Mouse (Mus musculus): ENCODE measurements around the gene Pon2.

Pon2 gene

GRCm38 (mm10) chr6:5292841-5293240 lies 5.4 kb downstream of the Pon2 start:
- peak; percentile 39 for DNase-seq (ENCODE audit: low spot score)

- DNase-seq (ENCODE audit: low spot score): peak; percentile 70
Measured at GRCm38 (mm10) chr6:5291450-5291849, 6.8 kb downstream of the Pon2 start.

DNA sequence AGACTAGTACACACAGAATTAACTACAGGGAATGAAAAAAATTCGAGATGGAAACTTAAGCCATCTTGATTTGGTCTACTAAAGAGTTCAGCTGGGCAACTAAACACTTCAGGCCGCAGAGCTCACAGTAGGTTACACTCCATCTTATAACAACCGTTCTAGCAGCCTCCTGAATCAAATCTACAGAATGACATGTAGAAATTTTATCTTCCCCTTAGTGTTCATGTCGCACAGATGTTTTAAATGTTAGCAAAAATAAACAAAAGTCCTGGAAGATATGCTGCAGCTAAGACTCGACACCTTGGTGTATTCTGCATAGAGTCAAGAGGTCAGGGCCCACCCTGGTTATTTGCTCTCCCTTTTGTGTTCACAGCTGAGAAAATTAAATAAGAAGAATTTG lies 10.3 kb downstream of the Pon2 start:
- DNase-seq (ENCODE audit: low spot score): no peak

GRCm38 (mm10) chr6:5287392-5287791 lies 10.9 kb downstream of the Pon2 start:
- DNase-seq (ENCODE audit: low spot score): no peak

DNA sequence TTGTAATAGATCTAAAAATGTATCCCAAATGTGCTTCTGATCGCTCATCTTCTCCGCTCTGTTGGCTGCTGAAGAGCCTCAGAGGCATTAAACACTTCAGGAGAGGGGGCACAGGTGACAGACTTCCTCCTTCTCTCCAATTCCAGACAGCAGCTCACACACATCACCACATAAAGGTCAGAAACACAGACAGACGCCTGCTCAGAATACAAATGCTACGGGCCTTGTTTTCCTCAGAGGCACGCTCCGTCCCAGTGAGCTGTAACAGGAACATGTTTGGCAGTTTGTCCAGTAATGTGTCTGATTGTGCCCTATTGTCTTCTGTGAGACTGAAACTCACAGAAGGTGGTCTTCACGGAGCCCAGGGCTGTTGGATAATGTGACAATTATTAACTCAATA lies 15.8 kb downstream of the Pon2 start:
- no peak for DNase-seq (ENCODE audit: low spot score)

- no peak for DNase-seq (ENCODE audit: low spot score)
Measured at GRCm38 (mm10) chr6:5280576-5281305, 17.5 kb downstream of the Pon2 start.

DNA sequence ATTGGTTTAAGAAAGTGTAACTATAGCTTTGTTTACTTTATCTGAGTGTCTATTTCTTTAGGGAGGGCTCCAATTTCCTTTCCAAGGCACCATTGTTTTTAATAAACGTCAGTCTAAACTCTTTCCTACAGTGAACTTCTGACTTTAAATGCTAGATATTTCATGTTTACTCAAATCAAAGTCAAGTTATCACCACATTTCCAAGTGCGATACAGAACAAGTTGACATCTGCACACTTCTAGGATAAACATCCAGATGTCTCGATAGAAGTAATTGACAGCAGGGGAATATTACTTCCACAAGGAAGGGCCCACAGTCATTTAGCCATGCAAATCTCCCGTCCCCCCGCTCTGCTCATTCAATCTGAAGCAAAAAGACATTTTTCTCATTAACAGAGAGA lies 20.3 kb downstream of the Pon2 start:
- DNase-seq (ENCODE audit: low spot score): no peak

GRCm38 (mm10) chr6:5269641-5270040 lies 28.6 kb downstream of the Pon2 start:
- no peak for DNase-seq (ENCODE audit: low spot score)

- no peak for DNase-seq (ENCODE audit: low spot score)
Measured at GRCm38 (mm10) chr6:5264793-5265192, 33.5 kb downstream of the Pon2 start.

DNA sequence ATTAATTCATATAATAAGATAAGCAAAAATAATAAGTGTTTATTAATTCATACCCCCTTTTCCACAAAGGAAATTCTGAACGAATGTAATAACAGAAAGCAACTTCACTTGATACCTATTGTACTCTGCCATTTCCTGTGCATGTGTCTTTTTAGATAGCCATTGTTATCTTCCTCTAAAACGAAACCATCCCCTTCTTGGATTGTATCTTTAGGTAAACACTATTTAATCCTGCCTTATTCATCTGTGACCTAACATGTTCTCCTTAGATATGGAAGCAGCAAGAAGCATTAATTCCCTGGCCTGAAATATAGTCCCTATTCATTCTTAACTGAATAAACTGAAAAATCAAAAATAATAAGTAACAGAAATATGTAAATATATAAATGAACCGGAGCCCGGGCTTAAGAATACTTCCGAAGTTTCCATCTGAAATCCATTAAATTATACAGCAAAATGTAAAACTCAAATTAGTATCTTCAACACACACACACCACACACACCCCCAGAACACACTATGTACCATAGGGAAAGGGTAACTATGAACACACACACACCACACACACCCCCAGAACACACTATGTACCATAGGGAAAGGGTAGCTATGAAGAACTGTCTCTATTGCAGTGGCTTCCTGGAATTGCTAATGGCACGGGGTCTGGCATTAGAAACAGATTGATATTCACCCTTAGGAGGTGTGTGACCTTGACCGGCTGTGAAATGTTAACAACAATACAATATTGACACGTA lies 34.8 kb downstream of the Pon2 start:
- no peak for DNase-seq (ENCODE audit: low spot score)

GRCm38 (mm10) chr6:5262322-5263249 lies 35.7 kb downstream of the Pon2 start:
- no peak for DNase-seq (ENCODE audit: low spot score)

GRCm38 (mm10) chr6:5255722-5256451 lies 42.4 kb downstream of the Pon2 start, which contains the start of gene Pon3:
Gene Pon3, minus strand, starts transcription at chr6:5256286.
- DNase-seq (ENCODE audit: low spot score): no peak

- DNase-seq (ENCODE audit: low spot score): no peak
Measured at GRCm38 (mm10) chr6:5255291-5255690, 43.0 kb downstream of the Pon2 start.

DNA sequence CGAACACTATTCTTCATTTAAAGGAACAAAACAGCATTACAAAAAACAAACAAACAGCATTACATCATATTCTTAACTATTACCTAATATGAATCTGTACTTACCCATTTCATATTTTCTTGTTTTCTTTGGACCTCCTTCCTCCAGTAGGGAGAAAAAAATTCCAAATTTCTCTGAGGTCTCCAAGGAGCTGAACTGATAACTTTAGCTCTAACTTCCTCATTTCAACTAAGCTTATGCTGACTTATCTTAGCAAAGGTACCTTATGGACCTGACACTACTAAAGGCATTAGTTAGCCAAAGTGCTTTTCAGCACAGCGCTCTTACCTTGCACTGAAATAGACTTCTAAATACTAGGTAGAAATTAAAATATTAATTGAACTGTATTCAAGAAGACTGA lies 43.4 kb downstream of the Pon2 start:
- no peak for DNase-seq (ENCODE audit: low spot score)

DNA sequence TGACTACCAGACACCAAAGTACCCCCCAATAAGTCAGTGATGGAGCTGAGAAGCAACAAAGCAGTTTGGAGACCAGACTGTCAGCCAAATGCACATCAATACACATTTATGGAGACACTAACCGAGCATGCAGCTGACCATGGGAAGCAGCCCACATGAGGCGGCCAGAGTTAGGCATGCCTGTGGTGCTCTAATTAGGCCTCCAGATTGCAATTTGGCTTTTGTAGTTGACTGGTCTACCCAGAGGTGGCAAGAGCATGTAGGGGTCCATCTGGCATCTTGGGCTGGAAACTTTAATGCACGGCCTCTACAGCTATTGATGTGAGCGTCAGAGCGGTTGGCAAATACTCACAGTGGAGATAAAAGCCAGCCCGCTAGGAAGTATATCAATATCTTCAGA lies 52.3 kb downstream of the Pon2 start:
- DNase-seq (ENCODE audit: low spot score): no peak

DNA sequence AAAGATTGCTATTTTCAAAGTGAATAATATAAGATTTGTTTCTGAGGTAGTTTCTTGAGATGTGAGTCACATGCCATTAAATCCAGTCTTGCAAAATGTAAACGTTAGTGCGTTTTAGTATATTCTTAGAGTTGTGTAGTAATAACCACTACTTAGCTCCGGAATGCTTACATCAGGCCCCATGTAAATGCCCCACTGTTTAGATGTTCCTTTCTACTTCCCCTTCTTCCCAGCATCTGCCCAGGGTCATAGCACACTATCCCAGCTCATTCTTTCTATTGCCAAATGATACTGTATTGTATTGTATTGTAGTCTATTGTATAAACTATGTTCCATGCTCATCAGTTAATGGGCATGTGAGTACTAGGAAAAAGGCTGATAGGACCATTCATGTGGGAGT lies 59.5 kb downstream of the Pon2 start:
- DNase-seq (ENCODE audit: low spot score): no peak

- DNase-seq (ENCODE audit: low spot score): no peak
Measured at GRCm38 (mm10) chr6:5237510-5237909, 60.7 kb downstream of the Pon2 start.

DNA sequence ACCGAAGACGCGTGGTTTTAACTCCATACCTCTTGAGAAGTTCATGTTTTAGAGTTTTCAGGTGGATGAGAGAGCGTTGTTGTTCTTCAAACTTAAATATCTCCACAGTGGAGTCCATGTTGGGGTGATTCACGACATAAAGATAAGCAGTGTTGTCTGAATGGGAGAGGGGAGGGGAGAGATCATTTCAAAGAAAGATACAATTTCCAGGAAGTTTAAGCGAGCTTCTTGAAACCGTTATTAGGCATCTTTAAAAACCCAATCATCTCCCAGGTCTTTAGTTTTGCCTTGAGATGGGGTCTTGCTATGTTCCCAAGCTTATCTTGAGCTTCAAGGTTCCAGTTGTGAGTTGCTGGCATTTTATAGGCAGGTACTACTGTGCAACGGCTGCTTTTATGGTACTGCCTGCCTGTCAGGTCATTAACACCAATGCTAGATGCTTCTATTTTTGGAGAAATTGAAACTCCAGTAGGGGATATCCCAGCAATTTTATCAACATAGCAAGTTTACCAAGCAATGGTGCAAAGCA lies 61.3 kb downstream of the Pon2 start:
- no peak for DNase-seq (ENCODE audit: low spot score)

DNA sequence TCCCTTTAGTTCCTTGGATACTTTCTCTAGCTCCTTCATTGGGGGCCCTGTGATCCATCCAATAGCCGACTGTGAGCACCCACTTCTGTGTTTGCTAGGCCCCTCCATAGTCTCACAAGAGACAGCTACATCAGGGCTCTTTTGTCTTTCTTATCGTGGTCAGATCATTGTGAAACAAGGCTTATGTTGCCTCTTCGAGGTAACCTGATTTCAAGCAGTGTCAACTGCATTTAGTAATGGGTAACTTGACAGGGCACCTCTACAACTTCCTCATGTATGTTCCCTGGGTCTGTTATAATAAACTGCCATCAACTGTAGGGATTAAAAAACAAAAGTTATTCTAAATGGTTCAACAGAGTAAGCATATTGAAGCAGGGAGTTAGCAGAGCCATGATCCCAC lies 63.7 kb downstream of the Pon2 start:
- no peak for DNase-seq (ENCODE audit: low spot score)

DNA sequence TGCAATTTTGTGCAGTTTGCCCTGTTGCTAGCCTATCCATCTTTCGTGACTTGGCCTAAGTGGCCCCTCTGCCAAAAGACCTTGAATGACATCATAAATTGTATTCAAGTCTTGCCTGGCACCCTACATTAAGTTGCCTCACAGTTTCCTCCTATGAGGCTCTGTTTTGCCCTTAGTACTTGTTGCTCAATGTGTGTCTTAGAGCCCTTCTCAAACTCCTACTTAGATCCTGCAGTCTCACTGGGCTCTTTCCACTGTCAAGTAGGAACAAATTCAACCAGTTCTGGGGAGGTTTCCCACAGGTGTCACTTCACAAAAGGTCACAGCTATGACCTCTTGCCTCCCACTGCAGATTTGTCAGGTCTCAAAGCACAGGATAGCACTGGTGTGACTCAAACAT lies 64.4 kb downstream of the Pon2 start:
- DNase-seq (ENCODE audit: low spot score): peak; percentile 80

- no peak for DNase-seq (ENCODE audit: low spot score)
Measured at GRCm38 (mm10) chr6:5232022-5232421, 66.2 kb downstream of the Pon2 start.

DNA sequence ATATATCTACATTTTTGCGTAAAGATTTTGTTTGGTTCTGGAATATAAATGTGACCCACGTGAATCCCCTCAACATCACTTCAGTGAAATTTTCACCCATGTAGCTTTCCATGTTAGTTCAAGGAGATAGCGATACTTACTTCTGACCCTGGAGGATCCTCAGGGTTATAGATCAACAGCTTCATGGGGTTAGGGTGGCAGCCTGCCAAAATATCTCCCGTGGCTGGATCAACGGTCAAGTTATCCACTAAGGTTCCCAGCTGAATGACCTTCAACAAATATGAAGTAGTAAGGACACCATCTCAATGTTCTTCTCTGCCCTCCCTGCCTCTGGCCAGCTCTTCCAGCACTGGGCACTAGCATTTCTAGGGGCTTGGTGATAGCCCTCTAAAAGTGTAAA lies 68.0 kb downstream of the Pon2 start:
- no peak for DNase-seq (ENCODE audit: low spot score)
